Mouse (Mus musculus): ENCODE results near the gene Slc30a9. TPM values are rescaled to one million over a fixed set of nuclear protein-coding genes. Genes with fewer than 3 reads are reported as not detected.

The Slc30a9 gene
- total RNA-seq (2021) = 100 to 1,000 TPM; 139 to 149 TPM

DNA sequence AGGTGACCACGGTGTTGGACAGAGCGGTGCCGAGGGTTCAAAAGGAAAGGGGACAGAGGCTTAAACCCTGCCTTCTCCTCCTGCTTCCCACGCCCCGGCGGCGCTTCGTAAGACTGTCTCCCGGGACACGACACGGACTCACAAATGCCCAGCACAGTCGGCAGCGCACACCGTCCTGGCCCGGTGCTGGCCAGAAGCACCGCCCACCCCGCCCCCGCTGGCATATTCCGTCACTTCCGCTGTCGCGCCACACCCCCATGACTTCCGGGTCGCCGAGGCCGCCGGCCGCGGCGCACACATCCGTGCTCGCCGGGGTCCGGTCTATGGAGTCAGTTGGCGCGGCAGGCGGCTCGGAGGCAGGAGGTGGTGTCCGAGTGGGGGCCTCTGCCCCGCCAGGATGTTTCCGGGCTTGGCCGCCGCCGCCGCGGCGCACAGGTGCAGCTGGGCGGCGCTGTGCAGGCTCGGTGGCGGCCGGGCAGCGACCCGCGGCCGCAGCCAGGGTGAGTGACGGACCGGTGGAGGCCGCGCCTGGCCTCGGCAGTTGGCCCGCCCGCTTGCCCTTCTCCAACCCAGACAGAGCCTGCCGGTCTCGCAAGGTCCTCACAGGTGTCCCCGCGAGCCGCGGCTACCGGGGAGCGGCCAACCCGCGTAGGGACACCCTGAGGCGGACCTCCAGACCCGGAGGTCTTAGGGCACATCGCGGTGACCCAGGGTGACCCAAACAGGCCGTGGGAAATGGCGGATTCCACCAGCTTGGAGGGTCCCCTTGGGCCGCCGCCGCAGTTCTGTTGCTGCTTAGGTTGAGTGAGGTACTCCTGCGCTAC is at the start of gene Slc30a9:
Gene Slc30a9, plus strand, starts transcription at position 258 of the 824 bp plus-strand sequence.
- intact Hi-C loops (cut with DNase I) = no loop called here
- peak; percentile 94 for DNase-seq

DNA sequence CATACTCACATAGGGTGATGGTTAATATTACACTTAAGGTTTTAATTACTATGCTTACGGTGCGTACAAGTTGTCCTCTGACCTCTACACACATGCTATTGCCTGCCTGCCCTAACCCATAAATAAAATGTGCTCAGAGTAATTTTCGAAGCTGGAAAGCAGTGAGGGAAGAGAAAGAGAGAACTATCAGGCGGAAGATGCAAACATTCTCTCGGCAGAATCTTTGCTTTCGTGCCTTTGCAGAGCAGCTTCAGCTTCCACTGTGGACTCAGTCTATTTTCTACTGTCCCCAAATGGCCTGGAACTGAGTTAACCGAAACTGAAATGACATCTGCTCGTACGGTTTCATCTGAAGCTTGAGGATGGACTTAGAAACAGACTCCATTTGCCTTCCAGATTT is 48.3 kb upstream of the Slc30a9 start:
- intact Hi-C loops (cut with DNase I) = no loop called here
- DNase-seq = no peak

DNA sequence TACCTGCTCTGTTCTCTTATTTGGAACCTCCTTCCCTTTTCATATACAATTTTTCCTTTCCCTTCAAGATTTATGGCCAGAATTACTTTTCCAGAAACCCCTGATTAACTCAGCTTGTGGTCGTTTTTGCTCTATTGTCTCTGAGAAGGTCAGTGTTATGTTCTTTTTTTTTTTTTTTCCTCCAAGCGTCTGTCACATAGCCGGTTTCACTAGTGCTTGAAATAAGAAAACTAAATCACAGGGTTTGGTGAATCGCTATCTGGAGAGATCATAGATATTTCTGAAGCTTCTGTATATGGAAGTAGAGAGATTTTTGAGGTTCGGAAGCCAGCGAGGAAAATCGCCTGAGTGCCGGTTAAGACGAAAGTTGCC is 46.6 kb upstream of the Slc30a9 start:
- intact Hi-C loops (cut with DNase I) = no loop called here
- no peak for DNase-seq

- intact Hi-C loops (cut with DNase I) = no loop called here
- DNase-seq = peak; percentile 89
Measured at GRCm38 (mm10) chr5:67260531-67261371, 46.0 kb upstream of the Slc30a9 start, which contains the start of gene Tmem33. Gene Tmem33 (plus strand): TSS chr5:67260565.

- intact Hi-C loops (cut with DNase I) = no loop called here
- no peak for DNase-seq
Measured at GRCm38 (mm10) chr5:67262964-67263363, 43.8 kb upstream of the Slc30a9 start.

DNA sequence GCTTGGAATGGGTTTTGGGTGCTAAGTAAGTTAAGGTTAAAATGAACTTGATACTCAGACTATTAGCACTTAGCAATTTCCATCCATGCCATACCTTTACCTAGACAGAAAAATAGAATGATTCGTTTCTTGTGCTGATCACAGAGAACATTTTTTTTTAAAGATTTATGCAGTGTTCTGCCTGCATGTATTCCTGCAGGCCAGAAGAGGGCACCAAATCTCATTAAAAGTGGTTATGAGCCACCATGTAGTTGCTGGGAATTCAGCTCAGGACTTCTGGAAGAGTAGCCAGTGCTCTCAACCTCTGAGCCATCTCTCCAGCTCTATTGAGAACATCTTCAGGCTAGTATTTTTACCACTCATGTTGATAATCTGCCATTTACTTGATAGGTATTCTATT is 40.6 kb upstream of the Slc30a9 start:
- intact Hi-C loops (cut with DNase I) = no loop called here
- no peak for DNase-seq

DNA sequence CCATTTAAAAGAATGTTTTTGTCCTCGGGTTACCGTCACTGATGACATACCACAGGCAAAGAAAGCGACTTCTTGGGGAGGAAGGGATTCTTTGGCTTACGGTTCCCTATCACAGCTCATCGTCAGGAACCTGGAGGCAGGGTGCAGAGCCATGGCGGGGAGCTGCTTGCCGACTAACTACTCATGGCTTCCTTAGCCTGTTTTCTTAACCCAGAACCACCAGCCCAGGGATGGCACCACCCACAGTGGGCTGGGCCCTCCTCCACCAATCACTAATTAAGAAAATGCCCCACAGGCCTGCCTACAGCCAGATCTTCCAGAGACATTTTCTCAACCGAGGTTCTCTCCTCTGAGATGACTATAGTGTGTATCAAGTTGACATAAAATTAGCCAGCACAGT is 37.4 kb upstream of the Slc30a9 start:
- intact Hi-C loops (cut with DNase I) = no loop called here
- DNase-seq = no peak

DNA sequence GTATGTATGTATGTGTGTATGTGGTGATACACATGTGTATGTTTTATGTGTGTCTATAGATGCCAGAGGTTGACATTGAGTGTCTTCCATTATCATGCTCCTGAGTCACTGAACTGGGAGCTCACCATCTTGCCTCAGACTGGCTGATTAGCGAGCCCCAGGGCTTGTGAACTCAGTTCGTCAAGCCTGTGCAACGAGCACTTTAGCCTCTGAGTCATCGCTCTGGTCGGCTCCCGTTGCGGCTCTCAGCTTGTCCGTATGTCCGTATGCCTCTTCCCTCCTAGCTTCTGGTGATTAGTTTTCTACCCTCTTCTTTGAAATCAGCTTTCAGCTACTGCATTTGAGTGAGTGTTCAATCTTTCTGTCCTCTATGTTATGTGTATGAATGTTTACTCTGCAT is 27.3 kb upstream of the Slc30a9 start:
- intact Hi-C loops (cut with DNase I) = no loop called here

GRCm38 (mm10) chr5:67279840-67280239 is 26.9 kb upstream of the Slc30a9 start:
- no peak for DNase-seq
- intact Hi-C loops (cut with DNase I) = no loop called here

More for the DNA sequence above, 27.3 kb upstream of the Slc30a9 start:
- DNase-seq = no peak

DNA sequence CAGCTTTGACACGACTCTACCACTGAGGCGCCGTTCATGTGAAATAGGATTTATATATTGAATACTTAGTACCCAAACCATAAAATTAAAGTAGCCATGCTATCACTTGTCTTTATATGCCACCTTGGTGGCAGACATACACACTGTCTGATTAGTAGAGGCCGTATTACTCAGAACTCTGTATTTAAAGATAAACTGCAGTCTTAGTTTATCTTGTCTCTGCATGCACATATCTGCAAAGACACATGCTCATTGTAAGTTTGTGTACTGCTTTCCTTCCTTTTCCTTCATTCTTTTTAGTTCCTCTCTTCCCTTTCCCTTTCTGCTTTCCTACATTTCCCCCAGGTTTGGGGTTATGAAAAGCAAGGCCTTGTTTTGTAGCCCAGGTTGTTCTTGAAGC is 26.4 kb upstream of the Slc30a9 start:
- intact Hi-C loops (cut with DNase I) = no loop called here
- DNase-seq = no peak

DNA sequence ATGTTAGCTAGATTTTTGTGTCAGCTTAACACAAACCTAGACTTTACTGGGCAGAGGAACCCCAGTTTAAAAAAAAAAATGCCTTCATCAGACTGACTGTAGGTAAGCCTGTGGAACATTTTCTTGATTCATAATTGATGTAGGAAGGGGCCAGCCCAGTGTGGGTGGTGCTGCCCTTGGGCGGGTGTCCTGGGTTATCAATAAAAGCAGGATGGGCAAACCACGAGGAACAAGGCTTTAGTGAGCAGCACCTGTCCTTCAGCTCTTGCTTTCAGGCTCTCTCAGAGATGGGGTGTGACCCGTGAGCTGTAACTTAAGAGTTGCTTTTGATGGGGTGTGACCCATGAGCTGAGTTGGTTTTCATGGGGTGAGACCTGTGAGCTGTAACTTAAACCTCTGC is 11.7 kb upstream of the Slc30a9 start:
- intact Hi-C loops (cut with DNase I) = no loop called here

DNA sequence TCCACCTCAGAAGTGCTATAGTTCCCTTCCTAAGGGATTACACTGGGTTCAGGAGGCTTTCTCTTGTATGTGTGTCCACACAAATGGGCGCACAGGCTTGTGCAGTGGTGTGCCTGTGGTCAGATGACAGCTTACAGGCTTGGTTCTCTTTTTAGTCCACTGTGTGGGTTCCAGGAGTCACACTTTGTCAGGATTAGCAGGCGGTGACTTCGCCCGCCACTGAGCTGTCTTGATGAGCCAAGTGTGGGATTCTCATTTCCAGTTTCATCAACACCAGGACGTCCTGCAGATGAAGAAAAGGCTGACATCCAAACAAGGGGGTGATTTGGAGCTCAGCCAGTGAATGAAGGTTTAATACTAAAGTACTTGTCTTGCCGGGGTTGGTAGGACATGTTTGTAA is 11.1 kb upstream of the Slc30a9 start:
- no peak for DNase-seq
- intact Hi-C loops (cut with DNase I) = no loop called here

More for the DNA sequence above, 11.7 kb upstream of the Slc30a9 start:
- DNase-seq = no peak

- intact Hi-C loops (cut with DNase I) = no loop called here
- no peak for DNase-seq
Measured at GRCm38 (mm10) chr5:67296171-67296570, 10.6 kb upstream of the Slc30a9 start.

GRCm38 (mm10) chr5:67297026-67297813 is 9.5 kb upstream of the Slc30a9 start:
- intact Hi-C loops (cut with DNase I) = no loop called here

GRCm38 (mm10) chr5:67299847-67300412 is 6.8 kb upstream of the Slc30a9 start:
- intact Hi-C loops (cut with DNase I) = no loop called here
- no peak for DNase-seq

More at GRCm38 (mm10) chr5:67297026-67297813, 9.5 kb upstream of the Slc30a9 start:
- no peak for DNase-seq

- intact Hi-C loops (cut with DNase I) = no loop called here
- DNase-seq = no peak
Measured at GRCm38 (mm10) chr5:67300926-67301597, 5.7 kb upstream of the Slc30a9 start.

GRCm38 (mm10) chr5:67301722-67302331 is 4.9 kb upstream of the Slc30a9 start:
- intact Hi-C loops (cut with DNase I) = no loop called here
- DNase-seq = no peak

DNA sequence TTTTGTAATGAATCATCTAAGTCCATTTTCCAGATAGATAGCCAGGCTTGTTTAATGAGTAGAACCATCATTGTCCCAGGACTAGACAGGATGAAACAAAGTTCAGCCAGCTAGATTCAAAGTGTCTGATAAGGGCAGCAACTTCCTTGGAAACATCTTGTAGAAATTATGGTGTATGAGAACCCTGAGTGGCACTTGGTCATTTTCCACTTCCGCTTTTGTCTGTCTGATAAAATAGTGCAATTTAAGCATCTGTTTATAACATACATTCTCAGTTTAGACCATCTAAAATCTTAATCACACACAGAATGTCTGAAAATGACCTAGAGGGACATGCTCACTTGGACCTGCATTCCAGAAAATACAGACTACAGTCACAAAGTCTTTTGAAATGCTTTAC is 2.9 kb upstream of the Slc30a9 start:
- intact Hi-C loops (cut with DNase I) = no loop called here
- no peak for DNase-seq

- intact Hi-C loops (cut with DNase I) = no loop called here
- no peak for DNase-seq
Measured at GRCm38 (mm10) chr5:67307659-67308222, 986 bp downstream of the Slc30a9 start.

All from left cerebral cortex, postnatal 4 days (tissue).